21 mouse cellular contexts compared by ENCODE assay signal in the genomic region with DNA sequence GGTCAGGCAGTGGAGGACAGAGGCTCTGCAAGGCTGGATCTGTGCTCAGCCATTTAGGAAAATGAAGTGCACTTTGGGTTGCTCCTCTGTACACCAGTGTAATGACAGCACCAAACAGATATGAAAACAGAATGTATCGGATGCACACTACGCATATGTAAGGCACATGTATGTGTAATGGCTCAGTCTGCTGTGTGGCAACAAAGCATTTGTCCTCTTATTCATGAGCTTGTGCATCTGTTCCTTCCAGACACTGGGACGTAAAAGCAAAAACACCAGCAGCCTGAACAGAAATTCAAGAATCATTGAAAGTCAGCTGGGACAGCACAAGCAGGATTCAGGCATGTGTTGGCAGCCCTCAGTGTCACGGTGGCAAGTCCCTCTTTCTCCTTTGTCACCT.
DNase-seq lines count a peak whose midpoint lies in the region; ATAC-seq and TF ChIP-seq lines count a peak whose summit lies in the region.
"Had no signal": no experiment of that assay in that cellular context is flagged by ENCODE, and none has a peak within 500 bp of the region (broad histone marks: within the 10 kb centered on the region; RNA-seq: fewer than 3 reads in every experiment).

No protein-coding gene starts in this region.

- no peaks in the 10 kb centered on the region for H3K4me1 ChIP-seq in forebrain, postnatal 0 days (ENCODE audit: insufficient read depth)
- no peaks in the 10 kb centered on the region for H3K4me1 ChIP-seq in forebrain, embryonic 14.5 days (ENCODE audit: control insufficient read depth, insufficient read depth, low read length)

- H3K27me3 ChIP-seq in forebrain, postnatal 0 days (ENCODE audit: insufficient read depth, low read length): no peaks in the 10 kb centered on the region
- no peaks in the 10 kb centered on the region for H3K27me3 ChIP-seq in forebrain, embryonic 14.5 days (replicated peaks; ENCODE audit: control insufficient read depth, insufficient read depth, low read length)
- H3K27me3 ChIP-seq: CH12.LX, Patski had no signal

- ATAC-seq in forebrain, postnatal 0 days: peak; percentile 54
- ATAC-seq in forebrain, embryonic 14.5 days: no peak
- ATAC-seq: activated CD4-positive, CD25-positive, alpha-beta regulatory T cell, adult 4 months; CD4-positive, CD25-positive, alpha-beta regulatory T cell, adult 4 months; Patski had no signal

- H3K27ac ChIP-seq in forebrain, postnatal 0 days (ENCODE audit: low read depth, low read length): no peak overlapping the region
- H3K27ac ChIP-seq in forebrain, embryonic 14.5 days (ENCODE audit: low read depth, low read length): no peak overlapping the region

- peak; percentile 57 for DNase-seq in forebrain, postnatal 0 days
- no peak for DNase-seq in forebrain, embryonic 14.5 days (ENCODE audit: low spot score)
- peak; percentile 9 for DNase-seq in layer of hippocampus, adult 11-12 months (ENCODE audit: low spot score)
- DNase-seq in layer of hippocampus, postnatal 10 days (ENCODE audit: low spot score in 2 of 2): no peak
- peak; percentile 11 for DNase-seq in layer of hippocampus, adult 9-11 months
- no peak for DNase-seq in layer of hippocampus, postnatal 14 days (ENCODE audit: low spot score in 2 of 2)
- DNase-seq: adrenal gland, adult 2 months; adrenal gland, adult 8-10 months; adrenal gland, postnatal 10 days; adrenal gland, postnatal 14 days; adrenal gland, postnatal 25 days; adrenal gland, postnatal 36 days; B cell, adult 2 months; cerebellum, adult 11 months; cerebellum, adult 11-12 months; cerebellum, adult 18-20 months had no signal

- H3K9ac ChIP-seq in forebrain, postnatal 0 days: no peak overlapping the region
- no peak overlapping the region for H3K9ac ChIP-seq in forebrain, embryonic 14.5 days (ENCODE audit: low read length)

- 58% methylated on average over 4 of the region's 4 CpGs for WGBS in forebrain, postnatal 0 days
- 79% methylated on average over 4 of the region's 4 CpGs for WGBS in forebrain, embryonic 14.5 days

- TF ChIP-seq CTCF in forebrain, postnatal 0 days (IDR thresholded peaks at IDR 0.05; ENCODE audit: low read depth): no peak

- no peak overlapping the region for H3K4me2 ChIP-seq in forebrain, postnatal 0 days (ENCODE audit: low read depth)
- no peak overlapping the region for H3K4me2 ChIP-seq in forebrain, embryonic 14.5 days (ENCODE audit: low read length)

- H3K36me3 ChIP-seq in forebrain, postnatal 0 days (ENCODE audit: insufficient read depth): no peaks in the 10 kb centered on the region
- H3K36me3 ChIP-seq in forebrain, embryonic 14.5 days (ENCODE audit: control insufficient read depth, insufficient read depth, low read length): no peaks in the 10 kb centered on the region
- H3K36me3 ChIP-seq: G1E had no signal

- H3K9me3 ChIP-seq in forebrain, postnatal 0 days (ENCODE audit: low read length): no peaks in the 10 kb centered on the region
- no peaks in the 10 kb centered on the region for H3K9me3 ChIP-seq in forebrain, embryonic 14.5 days (replicated peaks; ENCODE audit: control insufficient read depth, low read length)
- H3K9me3 ChIP-seq: G1E had no signal

- H3K4me3 ChIP-seq in forebrain, postnatal 0 days (ENCODE audit: low read depth, low read length): no peak overlapping the region
- H3K4me3 ChIP-seq in forebrain, embryonic 14.5 days (ENCODE audit: low read depth, low read length): no peak overlapping the region

Comparison
In these comparisons a context has a peak if more than half of its experiments do, and no peak if none do; other contexts are left out.
1. DNase-seq: peak in forebrain, postnatal 0 days (single experiment), layer of hippocampus, adult 11-12 months (single experiment) and layer of hippocampus, adult 9-11 months (single experiment); none in forebrain, embryonic 14.5 days (single experiment), layer of hippocampus, postnatal 10 days (0 of 2) and layer of hippocampus, postnatal 14 days (0 of 2).